Mouse (Mus musculus) bone marrow macrophage, adult 2 months (primary cell): ENCODE data around the gene Magi2.

ENCODE experiments used
- CTCF ChIP-seq: IDR thresholded peaks from 2 replicates; pipeline ENCODE4 v1.5.1; 2012; ENCODE audit warnings: low read depth, mild to moderate bottlenecking, low read length, moderate library complexity
- POLR2A ChIP-seq: IDR thresholded peaks from 2 replicates; pipeline ENCODE4 v1.6.1; 2012; ENCODE audit warnings: mild to moderate bottlenecking, low read depth, low read length, borderline replicate concordance

DNA sequence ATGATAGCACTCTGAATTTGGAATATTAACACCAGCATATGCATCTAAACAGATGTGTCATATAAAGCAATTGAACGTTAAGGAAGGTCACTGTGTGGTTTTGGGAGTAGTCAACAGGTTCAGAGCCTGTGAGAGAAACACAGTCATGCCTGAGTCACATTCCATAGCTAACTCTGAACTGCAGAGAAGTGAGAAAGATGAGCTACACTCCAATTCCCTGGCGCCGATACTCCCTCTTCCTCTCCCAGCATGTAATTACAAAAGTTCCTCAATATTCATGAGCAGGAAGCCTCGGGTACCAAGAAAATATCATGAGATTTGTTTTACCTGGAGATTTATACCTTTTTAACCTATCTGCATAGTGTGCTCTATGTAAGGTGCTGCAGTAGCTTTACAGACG, 380.9 kb downstream of the Magi2 start:
- TF ChIP-seq CTCF, result no peak
- TF ChIP-seq POLR2A, result no peak
